Mouse (Mus musculus) thymus, adult 2 months (tissue): ENCODE data around the gene Sufu. TPM values are rescaled to one million over a fixed set of nuclear protein-coding genes. Genes with fewer than 3 reads are reported as not detected.

Experiments used
- DNase-seq: peaks from one replicate; pipeline ENCODE4 v3.0.0; 2021
- H3K27ac ChIP-seq: fragments of 200-500 bp; 2 replicates; pipeline ENCODE4 v1.5.1; 2012; ENCODE audit warnings: low read length, control low read depth; ENCODE audit not compliant: control insufficient read depth, insufficient read depth
- H3K27me3 ChIP-seq: fragments of 200-500 bp; 2 replicates; pipeline ENCODE4 v1.6.1; 2012; ENCODE audit warnings: mild to moderate bottlenecking, low read length, moderate library complexity, mixed read lengths; ENCODE audit not compliant: control insufficient read depth, insufficient read depth
- H3K36me3 ChIP-seq: fragments of 200-500 bp; 2 replicates; pipeline ENCODE4 v1.6.1; 2012; ENCODE audit warnings: mild to moderate bottlenecking, low read length, moderate library complexity; ENCODE audit not compliant: control insufficient read depth, insufficient read depth
- H3K4me1 ChIP-seq: fragments of 200-500 bp; replicated peaks from 2 replicates; pipeline ENCODE4 v1.6.1; 2012; ENCODE audit warnings: low read length; ENCODE audit not compliant: control insufficient read depth, insufficient read depth
- H3K4me3 ChIP-seq: fragments of 200-500 bp; 2 replicates; pipeline ENCODE4 v1.5.1; 2012; ENCODE audit warnings: mild to moderate bottlenecking, low read length, control low read depth, moderate library complexity; ENCODE audit not compliant: control insufficient read depth, insufficient read depth
- CTCF ChIP-seq: fragments of 200-500 bp; IDR thresholded peaks from 2 replicates; pipeline ENCODE4 v1.5.1; 2012; ENCODE audit warnings: mild to moderate bottlenecking, control low read depth, low read length, moderate library complexity, borderline replicate concordance; ENCODE audit not compliant: control insufficient read depth, poor library complexity, insufficient read depth; ENCODE audit errors: extremely low read depth
- POLR2A ChIP-seq: fragments of 200-500 bp; IDR thresholded peaks from 2 replicates; pipeline ENCODE4 v1.6.1; 2012; ENCODE audit warnings: mild to moderate bottlenecking, low read length, control low read depth, moderate library complexity; ENCODE audit not compliant: control insufficient read depth, poor library complexity, insufficient read depth; ENCODE audit errors: extremely low read depth
- WGBS: fragments of 180-500 bp; shearing (Covaris S2); methylation state at CpG from one replicate; pipeline ENCODE4 v1.1.7; 2018; 5-methylcytosine and 5-hydroxymethylcytosine counted together
- polyA plus RNA-seq: library from polyadenylated mRNA; depleted of rRNA; stranded (reverse); fragments of >200 nt; gene quantifications from 2 replicates; pipeline ENCODE4 v1.2.3, GENCODE M21; 2012; rRNA removed

Sufu gene
- 31.3 and 40.8 TPM in 2 replicates for polyA plus RNA-seq

DNA sequence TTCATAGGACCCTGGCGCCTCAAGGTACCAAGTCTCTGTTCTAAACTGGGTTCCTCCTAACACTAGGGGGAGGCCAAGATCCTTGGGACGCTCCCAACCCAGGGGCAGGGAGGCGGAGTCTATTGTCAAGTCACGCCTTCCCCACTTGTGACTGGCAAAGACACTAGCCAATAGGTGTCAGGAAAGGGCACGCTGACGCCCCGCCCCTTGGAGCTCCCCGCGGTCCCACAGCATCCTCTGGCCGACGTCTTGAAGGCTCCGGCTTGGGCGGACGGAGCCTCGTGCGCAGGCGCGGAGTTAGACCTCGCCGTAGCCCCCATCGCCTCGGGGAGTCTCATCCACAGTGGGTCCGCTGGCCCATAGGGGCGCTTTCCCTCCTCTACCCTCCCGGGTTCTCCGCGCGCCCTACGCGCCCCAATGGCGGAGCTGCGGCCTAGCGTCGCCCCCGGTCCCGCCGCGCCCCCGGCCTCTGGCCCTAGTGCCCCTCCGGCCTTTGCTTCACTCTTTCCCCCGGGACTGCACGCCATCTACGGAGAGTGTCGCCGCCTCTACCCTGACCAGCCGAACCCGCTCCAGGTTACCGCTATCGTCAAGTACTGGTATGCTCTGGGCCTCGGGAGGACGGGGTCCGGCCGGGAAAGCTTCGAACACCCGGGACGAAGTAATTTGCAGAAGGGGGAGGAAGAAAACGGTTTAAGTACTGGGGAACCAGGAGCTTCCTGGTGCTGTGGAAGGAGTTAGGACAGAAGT lies at the start of gene Sufu:
Gene Sufu, plus strand, starts transcription at position 211 of the 750 bp plus-strand sequence.
- WGBS = under 1% methylated on average over 57 of the region's 57 CpGs
- peaks cover 4% of the 10 kb centered on the region; the same call in 1 of the 2 replicates for H3K36me3 ChIP-seq
- H3K27me3 ChIP-seq = no peaks in the 10 kb centered on the region
- peak within 1 kb of the TSS; percentile 86 for H3K4me3 ChIP-seq
- peak within 1 kb of the TSS; percentile 64; the same call in 1 of the 2 replicates for H3K27ac ChIP-seq
- H3K4me1 ChIP-seq = peaks cover 23% of the 10 kb centered on the region
- DNase-seq = peak; percentile 99
- TF ChIP-seq POLR2A (peak; percentile 81), CTCF (peak; percentile 64; the same call in 1 of the 2 replicates)

DNA sequence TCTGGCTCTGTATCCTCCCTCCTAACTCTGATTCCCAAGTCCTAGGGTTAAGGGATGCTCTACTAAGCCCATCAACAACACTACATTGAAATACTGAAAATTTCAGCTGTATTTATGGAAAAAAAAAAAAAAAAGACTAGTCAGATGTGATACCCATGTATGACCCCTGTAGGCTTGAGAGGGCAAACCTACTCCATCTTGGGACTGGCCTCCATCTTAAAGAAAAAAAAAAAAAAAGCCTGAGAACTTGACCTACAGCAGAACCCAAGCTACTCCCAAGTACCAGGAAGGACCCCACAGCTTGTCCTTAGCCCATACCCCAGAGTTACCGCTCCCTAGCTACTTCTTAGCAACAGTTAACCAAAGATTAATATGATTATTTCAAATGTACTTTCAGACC lies 49.5 kb upstream of the Sufu start:
- WGBS = 95% methylated on average over 1 of the region's 1 CpGs
- H3K4me1 ChIP-seq = peaks cover 9% of the 10 kb centered on the region
- no peaks in the 10 kb centered on the region for H3K36me3 ChIP-seq
- peaks cover 2% of the 10 kb centered on the region; the same call in 1 of the 2 replicates for H3K27me3 ChIP-seq
- H3K4me3 ChIP-seq = no peak overlapping the region
- H3K27ac ChIP-seq = no peak overlapping the region
- no peak for DNase-seq
- TF ChIP-seq CTCF (no peak), POLR2A (no peak)

DNA sequence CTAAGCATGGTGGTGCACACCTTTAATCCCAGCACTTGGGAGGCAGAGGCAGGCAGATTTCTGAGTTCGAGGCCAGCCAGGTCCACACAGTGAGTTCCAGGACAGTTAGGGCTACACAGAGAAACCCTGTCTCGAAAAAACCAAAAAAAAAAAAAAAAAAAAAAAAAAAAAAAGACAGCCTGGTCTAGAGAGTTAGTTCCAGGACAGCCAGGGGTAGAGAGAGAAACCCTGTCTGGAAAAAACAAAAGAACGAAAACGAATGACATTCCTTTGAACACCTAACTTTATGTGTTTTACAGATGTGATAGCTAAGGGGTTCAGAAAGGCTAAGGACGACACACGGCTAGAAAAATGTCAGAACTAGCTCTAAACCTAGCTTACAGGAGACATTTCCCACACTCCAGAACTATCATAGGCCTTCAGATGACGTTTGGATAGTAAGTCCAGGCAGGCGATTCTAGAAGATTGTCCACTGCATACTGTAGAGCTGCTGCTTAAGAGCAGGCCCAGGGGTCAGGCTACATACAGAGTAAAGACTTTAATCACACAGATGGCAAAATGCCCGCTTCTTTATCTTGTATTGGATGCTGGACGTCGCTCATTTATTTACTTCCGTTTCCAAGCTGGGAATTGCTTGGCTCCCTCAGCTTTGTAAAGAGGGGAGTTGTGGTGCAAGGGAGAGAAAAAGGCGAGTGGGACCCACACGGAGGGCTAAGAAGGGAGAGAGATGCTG lies 48.6 kb upstream of the Sufu start:
- Histone ChIP-seq H3K27ac (no peak overlapping the region), H3K27me3 (peaks cover 2% of the 10 kb centered on the region; the same call in 1 of the 2 replicates), H3K4me1 (peaks cover 9% of the 10 kb centered on the region), H3K4me3 (peak overlapping the region; percentile 57), H3K36me3 (no peaks in the 10 kb centered on the region)
- 45% methylated on average over 14 of the region's 14 CpGs for WGBS
- TF ChIP-seq CTCF = no peak
- TF ChIP-seq POLR2A = no peak
- no peak for DNase-seq

DNA sequence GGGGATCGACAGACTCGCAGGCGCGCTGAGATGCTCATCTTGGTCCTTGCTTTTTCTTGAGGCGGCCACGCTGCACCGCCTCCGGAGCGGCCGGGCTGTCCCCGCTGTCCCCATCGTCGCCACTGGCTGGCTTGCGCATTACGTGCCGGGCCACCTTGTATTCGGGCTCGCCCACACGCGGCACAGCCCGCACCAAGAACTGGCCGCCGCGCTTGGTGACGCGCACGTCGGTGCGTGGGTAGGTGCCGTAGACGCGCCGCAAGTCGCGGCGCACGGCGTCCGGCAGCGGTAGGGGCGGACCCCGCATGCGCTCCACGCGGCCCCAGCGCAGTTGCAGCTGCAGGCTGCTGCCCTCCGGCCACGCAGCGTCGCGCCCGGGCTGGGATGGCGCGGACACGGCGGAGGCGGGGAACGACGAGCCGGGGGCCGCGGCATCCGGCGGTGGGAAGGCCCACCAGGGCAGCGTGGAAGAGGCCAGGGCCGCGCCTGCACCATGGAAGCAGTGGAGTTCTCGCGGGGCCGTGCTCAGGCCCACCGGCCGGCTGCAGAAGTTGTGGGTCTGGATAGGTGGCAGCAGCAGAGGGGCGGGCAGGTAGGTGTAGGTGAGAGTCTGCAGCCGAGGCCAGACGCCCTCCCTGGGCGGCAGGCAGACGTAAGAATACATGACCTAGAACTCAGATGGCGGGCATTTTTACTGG lies 47.8 kb upstream of the Sufu start:
- Histone ChIP-seq H3K36me3 (no peaks in the 10 kb centered on the region), H3K27ac (no peak overlapping the region), H3K4me1 (peaks cover 9% of the 10 kb centered on the region), H3K27me3 (peaks cover 2% of the 10 kb centered on the region; the same call in 1 of the 2 replicates), H3K4me3 (peak overlapping the region; percentile 57)
- no peak for DNase-seq
- WGBS = 1% methylated on average over 77 of the region's 78 CpGs
- TF ChIP-seq POLR2A (no peak), CTCF (no peak)

DNA sequence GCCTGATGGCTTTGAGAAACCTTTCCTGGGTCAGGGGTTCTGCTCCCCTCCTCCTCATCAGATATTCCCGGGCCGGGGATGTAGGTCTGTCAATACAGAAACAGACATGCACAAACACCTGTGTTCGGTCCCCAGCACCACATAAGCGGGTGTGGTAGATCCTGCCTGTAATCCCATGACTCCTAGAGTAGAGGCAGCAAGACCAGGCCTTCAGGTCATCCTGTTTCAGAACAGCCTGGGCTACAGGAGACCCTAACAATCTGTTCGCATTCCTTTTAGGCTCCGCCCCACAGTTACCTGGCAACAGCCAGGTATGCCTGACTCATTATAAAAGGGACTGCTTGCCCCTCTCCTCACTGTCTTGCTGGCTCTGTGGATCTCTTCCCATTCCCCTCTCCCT lies 47.1 kb upstream of the Sufu start:
- no peak for TF ChIP-seq CTCF
- no peak for TF ChIP-seq POLR2A
- no peak overlapping the region for H3K27ac ChIP-seq
- H3K4me1 ChIP-seq = peaks cover 9% of the 10 kb centered on the region
- 53% methylated on average over 6 of the region's 6 CpGs for whole genome bisulfite sequencing
- H3K4me3 ChIP-seq = no peak overlapping the region
- no peak for DNase-seq
- H3K27me3 ChIP-seq = peaks cover 2% of the 10 kb centered on the region; the same call in 1 of the 2 replicates
- H3K36me3 ChIP-seq = no peaks in the 10 kb centered on the region

DNA sequence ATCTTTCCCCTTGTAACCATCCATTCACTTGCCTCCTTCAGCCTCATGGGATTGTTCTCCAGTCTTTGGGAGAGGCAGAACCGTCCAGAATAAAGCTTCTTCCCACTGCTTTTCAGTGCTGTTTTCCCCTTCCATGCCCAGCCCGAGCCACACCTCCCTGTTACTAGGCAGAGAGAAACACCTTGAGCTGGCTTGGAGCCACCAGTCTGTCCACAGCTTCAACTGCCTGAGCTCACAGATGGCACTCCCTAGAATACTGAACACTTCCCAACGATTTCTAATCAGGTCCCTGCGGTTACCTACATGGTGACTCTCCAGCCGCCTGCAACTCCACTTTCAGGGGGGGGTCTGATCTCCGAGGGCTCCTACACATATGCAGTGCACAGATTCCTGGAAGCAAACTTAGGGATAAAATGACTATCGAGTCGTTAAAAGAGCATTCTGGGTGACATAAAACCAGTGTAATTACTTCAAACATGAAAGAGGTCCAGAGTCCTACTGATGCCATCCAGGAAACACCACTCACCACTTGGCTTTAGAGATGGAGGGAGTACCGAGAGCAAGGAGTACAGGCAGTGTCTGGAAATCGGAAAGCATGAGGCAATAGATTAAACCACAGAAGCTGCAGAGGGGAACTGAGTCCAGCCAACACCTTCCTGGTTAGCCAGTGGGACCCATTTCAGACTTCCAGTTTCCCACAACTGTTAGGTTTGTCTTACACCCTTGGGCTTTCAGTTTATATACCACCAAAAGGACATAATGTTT lies 46.3 kb upstream of the Sufu start, which contains the start of gene 2310034G01Rik:
Gene 2310034G01Rik, minus strand, starts transcription at position 135 of the 765 bp plus-strand sequence.
- Histone ChIP-seq H3K4me3 (peak within 1 kb of the TSS; percentile 57), H3K36me3 (no peaks in the 10 kb centered on the region), H3K4me1 (peaks cover 9% of the 10 kb centered on the region), H3K27me3 (peaks cover 2% of the 10 kb centered on the region; the same call in 1 of the 2 replicates), H3K27ac (no peak within 1 kb of the TSS)
- DNase-seq = no peak
- WGBS = 82% methylated on average over 10 of the region's 10 CpGs
- TF ChIP-seq POLR2A (no peak), CTCF (no peak)
